Mouse (Mus musculus) forebrain, embryonic 16.5 days (tissue): ENCODE data around the gene Nudt8. TPM values are rescaled to one million over a fixed set of nuclear protein-coding genes. Genes with fewer than 3 reads are reported as not detected.
"Not testable (repeated sequence)": the region's sequence is repeated elsewhere in the genome, so short reads cannot be mapped to it uniquely, and the experiment has no call there.

Experiments used
- ATAC-seq: fragments of 200-750 bp; cut with Nextera tagmentation; 2 replicates; pipeline ENCODE4 v1.8.0; 2017; ENCODE audit warnings: mild to moderate bottlenecking, moderate library complexity
- H3K27ac ChIP-seq: fragments of 300-500 bp; sonication (generic); 2 replicates; pipeline ENCODE4 v1.5.1; 2014; ENCODE audit warnings: low read length, control low read depth
- H3K27me3 ChIP-seq: fragments of 300-500 bp; sonication (generic); replicated peaks from 2 replicates; pipeline ENCODE4 v1.6.1; 2014; ENCODE audit warnings: low read length; ENCODE audit not compliant: control insufficient read depth, insufficient read depth
- H3K36me3 ChIP-seq: fragments of 300-500 bp; sonication (generic); 2 replicates; pipeline ENCODE4 v1.6.1; 2014; ENCODE audit not compliant: control insufficient read depth, insufficient read depth
- H3K4me1 ChIP-seq: fragments of 300-500 bp; sonication (generic); replicated peaks from 2 replicates; pipeline ENCODE4 v1.6.1; 2014; ENCODE audit warnings: low read length; ENCODE audit not compliant: control insufficient read depth, insufficient read depth
- H3K4me2 ChIP-seq: fragments of 300-500 bp; sonication (generic); 2 replicates; pipeline ENCODE4 v1.6.1; 2014; ENCODE audit warnings: mild to moderate bottlenecking, low read length, control low read depth
- H3K4me3 ChIP-seq: fragments of 300-500 bp; sonication (generic); replicated peaks from 2 replicates; pipeline ENCODE4 v1.5.1; 2014; ENCODE audit warnings: mild to moderate bottlenecking, low read length, control low read depth
- H3K9ac ChIP-seq: fragments of 300-500 bp; sonication (generic); replicated peaks from 2 replicates; pipeline ENCODE4 v1.6.1; 2014; ENCODE audit warnings: low read depth, low read length, control low read depth
- H3K9me3 ChIP-seq: fragments of 300-500 bp; sonication (generic); 2 replicates; pipeline ENCODE4 v1.6.1; 2016; ENCODE audit warnings: low read length; ENCODE audit not compliant: control insufficient read depth
- WGBS: fragments of 180-500 bp; shearing (Covaris S2); extraction: QIAGEN DNeasy Blood & Tissue Kit; methylation state at CpG from one replicate; pipeline ENCODE4 v1.1.7; 2014; 5-methylcytosine and 5-hydroxymethylcytosine counted together
- polyA plus RNA-seq: library from polyadenylated mRNA; unstranded; fragments of >200 nt; fragmentation: Nextera tagmentation; extraction: Ambion mirVana; gene quantifications from 2 replicates; pipeline ENCODE4 v1.2.1, GENCODE M21; 2015

Nudt8 gene
- polyA plus RNA-seq, 1 experiment from 2014 or later: 42.1 TPM

DNA sequence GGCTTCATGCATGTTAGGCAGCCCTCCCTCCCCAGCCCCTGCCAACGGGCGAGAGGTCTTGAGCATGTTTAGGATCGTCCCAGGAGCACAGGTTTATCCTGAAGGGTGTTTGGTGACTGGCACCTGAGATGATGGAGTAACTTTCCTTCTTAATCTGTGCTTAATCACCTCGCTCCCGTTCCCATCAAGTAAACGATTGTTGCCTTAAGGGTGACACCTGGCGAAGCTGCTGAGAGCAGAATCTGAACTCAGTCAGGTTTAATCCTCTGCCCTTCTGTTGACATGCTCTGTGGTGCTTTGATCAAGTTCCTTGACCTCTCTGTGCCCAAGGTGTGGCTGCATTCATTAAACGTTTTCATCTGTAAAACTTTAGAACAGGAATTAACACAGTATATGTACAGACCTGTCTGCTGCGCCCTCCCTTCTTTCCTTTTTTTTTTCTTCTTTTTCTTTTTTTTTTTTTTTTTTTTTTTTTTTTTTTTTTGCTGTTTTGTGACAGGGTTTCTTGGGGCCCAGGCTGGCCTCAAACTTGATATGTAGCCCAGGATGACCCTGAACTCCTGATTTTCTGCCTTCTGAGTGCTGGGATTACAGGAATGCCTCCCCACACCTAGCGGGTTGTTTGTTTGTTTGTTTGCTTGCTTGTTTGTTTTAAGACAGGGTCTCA, 17.7 kb downstream of the Nudt8 start:
- Histone ChIP-seq H3K27me3 (no peaks in the 10 kb centered on the region), H3K9ac (no peak overlapping the region), H3K9me3 (no peaks in the 10 kb centered on the region), H3K27ac (no peak overlapping the region), H3K4me1 (peaks cover 5% of the 10 kb centered on the region; the same call in 1 of the 2 replicates), H3K36me3 (no peaks in the 10 kb centered on the region), H3K4me2 (no peak overlapping the region), H3K4me3 (no peak overlapping the region)
- ATAC-seq: no peak
- 66% methylated on average over 10 of the region's 10 CpGs for WGBS

DNA sequence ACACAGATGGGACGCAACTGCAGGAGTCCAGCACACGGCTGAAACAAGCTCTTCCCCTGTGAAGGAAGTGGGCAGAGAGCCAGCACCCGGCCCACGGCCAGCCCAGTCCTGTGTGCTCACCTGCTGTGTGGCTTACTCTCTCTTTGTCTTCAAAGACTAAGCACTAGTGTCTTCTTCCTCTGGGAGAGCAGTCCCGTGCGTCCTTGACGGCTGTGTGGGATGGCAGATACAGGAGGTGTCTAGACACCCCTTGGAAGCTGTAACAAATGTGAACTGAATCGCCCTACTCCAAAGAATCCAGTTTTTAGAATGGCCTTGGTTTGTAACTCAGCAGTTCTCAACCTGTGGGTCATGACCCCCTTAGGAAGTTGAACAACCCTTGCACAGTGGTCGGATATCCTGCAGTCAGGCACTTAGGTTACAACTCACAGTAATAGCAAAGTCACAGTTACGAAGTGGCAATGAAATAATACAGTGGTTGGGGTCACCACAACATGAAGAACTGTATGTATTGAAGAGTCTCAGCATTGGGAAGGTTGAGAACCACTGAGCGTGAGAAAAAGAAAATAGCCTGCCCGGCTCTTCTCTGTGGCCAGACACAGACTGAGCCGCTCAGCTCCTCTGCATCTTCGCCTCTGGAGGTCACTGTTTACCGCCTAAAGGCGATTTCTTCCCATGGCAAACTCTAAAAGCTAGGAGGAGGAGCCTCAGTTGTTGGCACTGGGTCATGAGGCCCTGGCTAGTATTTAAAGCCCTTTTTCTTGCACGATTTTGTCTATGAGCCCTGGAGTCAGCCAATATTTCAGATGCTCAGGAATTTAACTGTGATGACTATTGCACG, 18.6 kb downstream of the Nudt8 start:
- Histone ChIP-seq H3K4me1 (peaks cover 5% of the 10 kb centered on the region; the same call in 1 of the 2 replicates), H3K27me3 (no peaks in the 10 kb centered on the region), H3K36me3 (no peaks in the 10 kb centered on the region), H3K9me3 (no peaks in the 10 kb centered on the region), H3K9ac (no peak overlapping the region), H3K27ac (no peak overlapping the region), H3K4me2 (no peak overlapping the region), H3K4me3 (no peak overlapping the region)
- ATAC-seq: peak; percentile 71; the same call in 1 of the 2 replicates
- 21% methylated on average over 18 of the region's 18 CpGs for WGBS

DNA sequence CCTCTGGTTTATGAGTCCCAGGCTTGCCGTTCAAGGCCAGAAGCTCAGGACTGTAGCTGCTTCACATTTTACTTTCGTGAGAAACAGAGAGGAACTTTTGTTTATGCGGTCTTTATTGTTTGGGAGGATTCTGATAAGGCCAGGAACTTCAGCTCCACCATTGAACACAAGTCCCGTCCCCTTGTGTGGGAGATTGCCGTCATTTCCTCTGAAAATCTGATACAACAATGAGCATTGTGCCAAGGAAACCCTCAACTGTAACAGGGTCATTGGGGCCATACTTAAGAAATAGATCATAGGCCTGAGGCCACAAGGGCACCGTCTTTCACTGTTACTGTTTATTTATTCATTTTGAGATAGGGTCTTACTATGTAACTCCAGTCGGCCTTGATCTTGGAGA, 22.8 kb downstream of the Nudt8 start:
- Histone ChIP-seq H3K27ac (no peak overlapping the region), H3K4me2 (no peak overlapping the region), H3K36me3 (no peaks in the 10 kb centered on the region), H3K9me3 (no peaks in the 10 kb centered on the region), H3K9ac (no peak overlapping the region), H3K4me3 (no peak overlapping the region), H3K4me1 (peaks cover 5% of the 10 kb centered on the region; the same call in 1 of the 2 replicates), H3K27me3 (no peaks in the 10 kb centered on the region)
- no peak for ATAC-seq
- WGBS: 70% methylated on average over 7 of the region's 7 CpGs

DNA sequence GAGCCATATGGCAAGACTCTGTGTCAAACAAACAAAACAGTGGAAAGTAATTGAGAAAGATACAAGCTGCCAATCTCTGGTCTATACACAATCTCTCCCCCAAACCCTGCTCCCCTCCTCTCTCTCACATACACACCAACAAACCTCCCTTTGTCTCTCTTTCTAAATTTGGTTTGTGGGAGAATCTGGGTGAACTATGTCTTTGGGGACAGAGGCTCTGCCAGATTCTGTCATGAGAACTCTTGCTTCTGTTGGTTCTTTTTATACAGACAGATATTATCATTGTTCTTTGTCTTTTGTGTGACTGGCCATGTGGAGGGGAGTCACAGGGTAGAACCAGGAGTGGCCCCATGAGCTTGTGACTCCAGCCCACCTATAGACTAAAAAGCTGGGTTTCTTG, 27.2 kb downstream of the Nudt8 start:
- no peak for ATAC-seq

DNA sequence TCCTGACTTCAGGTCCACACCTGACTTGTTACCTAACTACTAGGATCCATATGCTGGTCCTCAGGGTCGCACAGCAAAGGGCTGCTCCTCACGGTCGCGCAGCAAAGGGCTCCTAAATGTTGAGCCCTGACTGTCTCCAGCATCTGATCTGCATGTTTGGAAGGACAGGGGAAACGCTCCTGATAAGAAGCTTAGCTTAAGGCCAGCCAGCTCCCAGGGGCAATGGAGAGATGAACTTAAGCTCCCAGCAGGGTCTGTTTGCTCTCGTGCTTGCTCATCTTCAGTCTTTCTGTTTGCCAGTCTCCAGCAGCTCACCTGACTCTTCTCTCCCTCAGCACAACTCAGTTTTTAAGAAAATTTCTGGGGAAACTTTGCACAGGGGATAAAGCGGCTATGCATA, 32.3 kb downstream of the Nudt8 start:
- Histone ChIP-seq H3K4me3 (no peak overlapping the region), H3K27ac (no peak overlapping the region), H3K9ac (no peak overlapping the region), H3K36me3 (no peaks in the 10 kb centered on the region), H3K4me2 (no peak overlapping the region), H3K4me1 (peaks cover 9% of the 10 kb centered on the region; the same call in 1 of the 2 replicates), H3K9me3 (no peaks in the 10 kb centered on the region), H3K27me3 (no peaks in the 10 kb centered on the region)
- no peak for ATAC-seq
- 53% methylated on average over 7 of the region's 7 CpGs for WGBS

More for the DNA sequence above, 27.2 kb downstream of the Nudt8 start:
- Histone ChIP-seq H3K4me1 (no peaks in the 10 kb centered on the region), H3K9ac (no peak overlapping the region), H3K4me3 (no peak overlapping the region), H3K27ac (no peak overlapping the region), H3K9me3 (no peaks in the 10 kb centered on the region), H3K36me3 (no peaks in the 10 kb centered on the region), H3K27me3 (no peaks in the 10 kb centered on the region), H3K4me2 (no peak overlapping the region)

DNA sequence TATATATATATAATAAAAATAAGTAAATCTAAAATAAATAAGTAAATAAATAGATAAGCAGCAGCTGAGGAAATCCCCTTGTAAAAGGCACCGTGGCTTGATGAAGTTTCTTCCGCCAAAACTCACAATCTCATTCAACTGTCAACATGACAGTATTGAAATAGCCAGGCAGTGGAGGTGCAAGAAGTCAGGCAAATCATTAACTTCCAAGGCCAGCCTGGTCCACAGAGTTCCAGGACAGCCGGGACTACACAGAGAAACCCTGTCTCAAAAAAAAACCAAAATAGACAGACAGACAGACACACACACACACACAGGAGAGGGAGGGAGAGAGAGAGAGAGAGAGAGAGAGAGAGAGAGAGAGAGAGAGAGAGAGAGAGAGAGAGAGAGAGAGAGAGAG, 32.9 kb downstream of the Nudt8 start:
- Histone ChIP-seq H3K4me1 (peaks cover 11% of the 10 kb centered on the region; the same call in 1 of the 2 replicates), H3K27me3 (no peaks in the 10 kb centered on the region), H3K9ac (no peak overlapping the region), H3K27ac (no peak overlapping the region), H3K4me2 (no peak overlapping the region), H3K4me3 (no peak overlapping the region), H3K9me3 (no peaks in the 10 kb centered on the region), H3K36me3 (no peaks in the 10 kb centered on the region)
- 86% methylated on average over 3 of the region's 3 CpGs for WGBS
- no peak for ATAC-seq

DNA sequence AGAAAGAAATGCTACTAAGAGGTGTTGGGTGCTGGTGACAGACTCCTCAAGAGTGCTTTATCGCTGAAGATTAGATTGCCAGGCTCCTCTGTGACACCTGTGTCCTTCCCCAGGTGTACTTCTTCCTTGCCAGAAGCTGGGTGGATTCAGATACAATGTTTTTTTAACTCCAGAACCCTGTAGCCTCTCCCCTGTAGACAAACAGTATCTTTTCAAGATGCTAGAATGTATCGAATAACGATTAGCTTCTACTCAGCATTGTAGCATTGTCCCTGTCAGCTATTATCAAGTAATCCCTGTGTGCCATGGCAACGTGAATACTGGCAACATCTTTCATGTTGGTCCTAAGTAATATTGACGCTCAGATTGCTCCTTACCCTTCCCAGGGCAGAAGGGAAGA, 33.4 kb downstream of the Nudt8 start:
- 49% methylated on average over 5 of the region's 5 CpGs for WGBS
- H3K9me3 ChIP-seq: no peaks in the 10 kb centered on the region
- H3K4me2 ChIP-seq: no peak overlapping the region
- no peaks in the 10 kb centered on the region for H3K27me3 ChIP-seq
- H3K9ac ChIP-seq: no peak overlapping the region
- peaks cover 12% of the 10 kb centered on the region; the same call in 1 of the 2 replicates for H3K4me1 ChIP-seq
- H3K27ac ChIP-seq: no peak overlapping the region
- no peak overlapping the region for H3K4me3 ChIP-seq
- ATAC-seq: no peak
- H3K36me3 ChIP-seq: no peaks in the 10 kb centered on the region

DNA sequence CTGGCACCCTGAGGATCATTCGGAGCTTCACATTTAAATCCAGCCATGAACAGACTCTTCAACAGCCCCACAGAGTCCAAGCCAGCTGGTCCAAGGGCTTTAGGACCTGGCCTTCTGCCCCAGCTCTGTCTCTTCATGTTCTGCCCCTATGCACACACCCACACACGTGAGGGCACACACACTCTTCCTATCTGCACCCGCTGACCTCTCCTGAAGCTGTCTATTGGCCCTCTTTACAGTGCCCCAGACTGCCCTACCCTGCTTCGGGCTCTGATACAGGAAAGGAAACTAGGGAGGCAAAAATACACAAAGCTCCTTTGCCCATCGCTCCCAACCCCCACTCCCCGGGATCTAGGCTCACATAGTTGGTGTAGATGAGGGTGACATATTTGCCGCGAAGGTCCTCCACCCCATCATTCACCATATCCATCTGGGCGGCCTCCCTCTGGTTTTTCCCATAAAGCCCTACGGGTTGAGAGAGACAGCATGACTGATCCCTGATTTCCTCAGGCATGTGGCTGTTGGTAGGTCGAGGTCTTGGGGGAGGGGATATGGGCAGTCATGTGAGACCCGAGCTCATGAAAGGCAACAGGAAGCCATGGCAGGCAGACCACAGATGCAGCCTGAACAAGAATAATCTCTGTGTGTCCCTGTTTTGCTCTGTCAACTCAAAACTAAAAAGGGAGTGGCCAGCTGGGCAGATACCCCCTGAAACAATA, 36.1 kb downstream of the Nudt8 start:
- Histone ChIP-seq H3K36me3 (no peaks in the 10 kb centered on the region), H3K4me1 (peaks cover 12% of the 10 kb centered on the region; the same call in 1 of the 2 replicates), H3K9me3 (no peaks in the 10 kb centered on the region), H3K27ac (no peak overlapping the region), H3K4me3 (no peak overlapping the region), H3K4me2 (no peak overlapping the region), H3K9ac (no peak overlapping the region), H3K27me3 (no peaks in the 10 kb centered on the region)
- WGBS: 85% methylated on average over 12 of the region's 12 CpGs
- ATAC-seq: no peak

DNA sequence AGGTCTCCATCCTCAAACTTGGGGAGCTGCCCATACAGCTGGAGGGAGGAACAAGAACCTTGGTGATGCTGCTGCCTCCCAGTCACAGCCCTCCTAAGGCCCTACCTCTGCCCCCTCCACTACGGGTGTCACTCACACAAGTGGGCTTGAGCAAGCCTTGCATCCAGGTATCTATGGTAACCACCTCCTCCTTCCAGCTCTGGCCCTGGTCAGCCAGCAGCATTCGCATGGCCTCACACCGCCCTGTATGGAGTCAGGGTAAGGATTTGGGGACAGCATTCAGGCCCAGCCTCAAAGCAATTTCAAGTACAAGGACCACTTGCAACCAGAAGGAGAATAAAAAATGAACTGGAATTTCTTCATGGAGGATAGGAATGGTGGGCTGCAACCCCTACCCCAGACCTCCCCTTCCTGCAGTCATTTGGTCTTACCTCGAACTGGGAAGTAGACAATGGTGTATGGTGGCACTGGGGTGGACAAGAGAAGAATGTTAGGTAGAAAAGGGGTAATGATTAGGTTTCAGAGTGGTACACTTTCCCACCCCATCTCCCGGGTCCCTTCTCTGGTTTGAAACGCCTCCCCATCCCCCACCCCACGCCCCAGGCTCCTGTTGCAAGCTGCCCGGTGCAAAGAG, 36.9 kb downstream of the Nudt8 start:
- not testable (repeated sequence) for H3K27me3 ChIP-seq, H3K36me3 ChIP-seq, H3K9me3 ChIP-seq
- peaks cover 12% of the 10 kb centered on the region; the same call in 1 of the 2 replicates for H3K4me1 ChIP-seq
- peak overlapping the region; percentile 69 for H3K4me3 ChIP-seq
- peak overlapping the region; percentile 82 for H3K4me2 ChIP-seq
- H3K27ac ChIP-seq: peak overlapping the region; percentile 47
- H3K9ac ChIP-seq: peak overlapping the region; percentile 85
- peak; percentile 48 for ATAC-seq
- 26% methylated on average over 7 of the region's 8 CpGs for WGBS
